Mouse (Mus musculus) cerebellum, adult 8-10 months (tissue): ENCODE data around the gene Slc35f2.

ENCODE experiments used
- DNase-seq: peaks from one replicate; pipeline ENCODE4 v3.0.0; 2022

The Slc35f2 gene

DNA sequence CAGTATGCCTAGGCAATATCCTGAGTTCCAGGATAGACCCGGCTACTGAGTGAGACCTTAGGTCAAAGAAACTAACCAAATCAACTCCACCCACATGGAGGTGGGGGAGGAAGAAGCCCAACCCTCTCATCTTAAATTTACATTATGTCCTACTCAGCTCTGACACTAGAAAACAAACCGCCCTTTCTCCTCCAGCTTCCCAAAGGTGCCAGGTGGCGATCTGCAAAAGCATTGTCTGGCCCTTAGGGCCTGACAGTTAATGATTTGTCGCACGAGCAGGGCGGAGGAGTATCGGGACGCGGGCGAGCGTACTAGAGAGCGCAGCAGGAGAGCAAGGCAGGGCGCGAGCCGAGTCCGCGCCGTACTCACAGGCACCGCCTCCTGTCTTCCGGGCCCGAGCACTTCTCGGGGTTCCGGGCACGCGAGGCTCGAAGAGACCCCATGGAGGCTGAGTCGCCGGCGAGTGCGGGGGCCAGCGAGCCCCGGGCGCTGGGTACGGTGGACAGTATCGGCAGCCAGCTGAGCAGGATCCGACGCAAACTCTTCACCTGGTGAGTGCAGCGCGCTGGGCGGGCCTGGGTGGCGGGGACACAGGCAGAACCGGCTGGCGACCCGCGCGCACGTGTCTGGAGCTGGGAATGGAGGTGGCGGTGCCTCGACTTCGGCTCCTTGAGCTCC is at the start of gene Slc35f2:
Gene Slc35f2 (plus strand): TSS at position 195 of the 678 bp plus-strand sequence.
- DNase-seq: peak; percentile 4

DNA sequence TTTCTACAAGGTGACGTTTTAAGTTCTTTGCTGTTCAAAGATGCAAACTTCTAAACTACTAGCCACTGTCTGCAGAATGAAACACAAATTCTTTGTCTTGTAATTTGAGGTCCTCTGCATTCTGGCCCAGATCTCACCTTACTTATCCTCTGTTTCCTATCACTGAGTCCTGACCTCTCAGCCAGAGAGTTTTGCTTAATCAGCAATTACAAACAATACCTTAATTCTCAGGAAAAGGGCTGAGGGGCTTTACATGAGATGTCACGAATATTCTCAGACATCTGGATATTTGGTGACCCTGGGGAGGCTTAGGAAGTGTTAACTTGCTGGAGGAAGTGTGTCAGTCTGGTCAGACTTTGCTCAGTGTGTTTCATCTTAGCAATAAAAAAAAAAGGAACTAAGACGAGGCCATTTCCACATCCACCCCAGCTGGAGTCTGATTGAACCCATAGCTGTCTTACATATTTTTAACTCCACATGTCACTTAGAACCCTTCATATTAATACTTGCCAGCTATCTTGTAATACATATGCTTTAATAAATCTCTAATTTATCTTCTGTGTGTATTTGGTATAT is 30.4 kb upstream of the Slc35f2 start:
- DNase-seq: no peak

DNA sequence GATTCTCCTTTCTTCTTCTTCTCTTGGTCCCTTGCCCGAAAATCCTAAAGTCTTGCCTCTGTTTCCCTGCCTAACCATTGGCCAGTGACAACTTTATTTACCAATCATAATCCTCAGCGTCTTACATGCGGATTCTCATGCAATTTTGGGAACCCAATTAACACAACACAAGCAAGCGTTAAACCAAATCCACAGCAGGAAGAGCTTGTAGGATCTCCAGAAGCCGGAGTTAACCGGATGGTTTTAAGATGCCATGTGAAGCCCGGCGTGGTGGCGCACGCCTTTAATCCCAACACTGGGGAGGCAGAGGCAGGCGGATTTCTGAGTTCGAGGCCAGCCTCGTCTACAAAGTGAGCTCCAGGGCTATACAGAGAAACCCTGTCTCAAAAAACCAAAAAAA is 20.9 kb upstream of the Slc35f2 start:
- no peak for DNase-seq

DNA sequence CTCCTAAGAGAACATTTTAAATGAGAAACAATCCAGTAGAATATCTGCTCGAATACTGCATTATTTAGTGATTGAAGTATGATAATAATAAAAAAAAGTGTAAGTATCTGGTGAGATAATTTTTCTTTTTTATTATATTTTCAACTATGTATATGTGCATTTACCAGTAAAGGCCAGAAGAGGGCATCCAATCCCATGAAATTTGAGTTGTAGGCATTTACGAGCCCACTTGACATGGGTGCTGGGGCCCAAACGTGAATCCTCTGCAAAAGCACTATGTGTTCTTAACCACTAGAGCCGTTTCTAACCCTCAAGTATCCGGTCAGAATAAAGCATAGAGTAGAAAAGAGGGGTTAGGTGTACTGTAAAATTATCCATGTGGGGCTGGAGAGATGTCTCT is 20.4 kb upstream of the Slc35f2 start:
- no peak for DNase-seq

DNA sequence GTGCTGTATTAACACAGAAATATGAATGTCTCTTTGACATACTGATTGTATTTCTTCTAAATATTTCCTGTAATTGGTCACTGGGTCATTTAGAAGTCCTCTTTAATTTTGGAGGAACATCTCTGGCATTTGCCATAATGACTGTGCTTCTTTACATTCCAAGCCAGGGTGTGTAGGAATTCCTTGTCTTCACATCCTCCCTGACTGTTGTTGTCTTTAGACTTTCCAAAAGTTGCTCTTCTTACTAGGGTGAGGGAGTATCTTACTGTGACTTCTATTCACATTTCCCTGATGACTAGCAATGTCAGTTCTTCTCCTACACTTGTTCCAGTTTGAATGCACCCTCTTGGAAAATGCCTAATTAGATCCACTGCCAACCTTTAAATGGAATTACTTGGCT is 16.5 kb upstream of the Slc35f2 start:
- no peak for DNase-seq

DNA sequence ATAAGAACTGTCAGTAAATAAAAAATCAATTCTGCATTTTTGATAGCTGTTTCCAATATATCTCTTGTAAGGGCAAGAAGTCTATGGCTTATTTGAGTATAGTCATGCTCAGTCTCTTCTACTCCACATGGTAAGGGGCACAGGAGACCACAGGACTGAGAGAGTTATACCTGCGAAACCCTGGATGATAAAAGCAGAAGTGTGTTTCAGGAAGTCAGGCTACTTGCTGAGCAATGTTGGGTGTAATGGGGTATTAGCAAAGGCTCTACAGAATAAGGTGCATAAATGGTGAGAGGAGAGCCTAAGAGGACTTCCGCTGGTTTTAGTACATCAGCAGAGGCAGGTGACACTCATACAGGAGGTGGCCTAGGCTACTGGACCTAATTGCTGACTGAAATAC is 13.2 kb upstream of the Slc35f2 start:
- DNase-seq: no peak

DNA sequence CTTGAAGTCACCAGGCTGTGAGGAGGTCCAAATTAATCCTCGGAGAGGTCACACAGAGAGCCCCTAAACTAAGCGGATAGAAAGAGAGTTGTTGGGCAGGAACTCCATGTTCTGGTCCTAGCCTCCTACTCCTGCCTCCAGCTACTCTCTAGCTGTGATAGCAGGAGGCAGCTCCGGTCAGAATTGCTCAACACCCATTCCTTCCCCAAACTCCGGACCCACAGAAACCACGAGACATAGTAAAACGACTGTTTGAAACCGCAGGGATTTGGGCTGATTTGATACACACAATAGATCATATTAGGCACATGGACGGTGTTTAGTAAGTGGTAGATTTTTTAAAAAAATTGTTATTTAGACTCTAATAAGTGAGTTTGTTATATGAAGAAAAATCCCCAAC is 6.6 kb upstream of the Slc35f2 start:
- DNase-seq: no peak

DNA sequence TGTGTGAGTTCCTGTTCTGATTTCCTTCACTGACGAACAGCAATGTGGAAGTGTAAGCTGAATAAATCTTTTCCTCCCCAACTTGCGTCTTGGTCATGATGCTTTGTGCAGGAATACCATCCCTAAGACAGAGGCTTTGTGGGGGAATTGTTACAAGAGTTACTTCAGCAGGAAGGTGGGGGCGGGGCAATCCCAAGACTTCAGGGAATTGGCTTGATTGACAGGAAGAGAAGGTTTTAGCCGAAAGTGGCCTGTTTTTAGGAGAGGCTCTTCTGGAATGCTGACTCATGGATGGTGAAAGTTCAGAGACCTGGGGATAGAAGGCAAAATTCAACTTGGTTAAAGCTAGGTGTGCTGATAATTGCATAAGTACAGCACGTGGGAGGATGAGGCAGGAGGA is 2.9 kb upstream of the Slc35f2 start:
- no peak for DNase-seq

DNA sequence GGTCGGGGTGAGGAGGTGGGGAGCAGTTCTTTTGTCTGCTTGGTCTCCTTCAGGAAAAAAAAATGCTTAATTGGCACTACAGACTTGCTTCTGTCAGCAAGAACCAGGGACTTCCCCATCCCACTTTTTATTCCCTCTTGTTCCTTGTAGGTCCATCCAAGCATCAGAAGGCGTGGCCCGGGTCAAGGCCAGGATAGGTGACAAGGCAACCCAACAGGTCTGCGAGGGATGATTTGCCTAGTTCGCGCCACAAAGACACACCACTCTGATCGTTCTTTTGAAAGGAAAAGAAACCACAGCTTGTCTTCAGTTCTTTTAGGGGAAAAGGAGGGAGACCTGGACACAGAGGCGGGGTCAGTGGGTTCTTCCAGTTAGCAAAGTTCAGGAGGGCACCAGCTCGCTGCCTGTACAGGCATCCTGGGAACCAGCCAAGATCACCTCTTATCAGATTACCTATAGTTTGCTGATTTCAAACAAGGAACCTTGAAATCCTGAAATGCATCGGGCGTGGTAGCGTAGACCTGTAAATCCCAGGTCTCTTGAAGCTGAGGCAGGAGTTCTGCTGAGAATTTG is 481 bp upstream of the Slc35f2 start:
- DNase-seq: no peak

DNA sequence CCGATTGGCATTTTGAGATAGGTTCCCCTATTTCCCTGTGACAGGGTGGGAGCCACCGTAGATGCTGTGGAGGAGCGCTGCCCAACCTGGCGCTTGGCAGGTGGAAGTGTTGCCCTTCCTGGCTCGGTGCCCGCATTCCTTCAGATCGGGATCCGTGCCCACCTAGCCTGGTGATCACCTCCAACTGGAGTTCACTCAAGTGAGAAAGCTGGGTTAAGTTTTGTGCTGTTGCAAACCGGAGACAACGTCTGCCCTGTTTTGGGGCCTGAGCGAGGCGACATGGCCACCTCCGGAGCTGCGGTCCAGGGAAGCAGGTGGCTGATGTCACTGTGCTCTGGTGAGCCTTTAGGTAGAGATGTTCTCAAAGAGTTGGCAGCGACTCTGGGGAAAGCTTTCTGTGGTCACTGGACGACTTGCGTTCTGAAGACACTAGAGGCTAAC is 803 bp downstream of the Slc35f2 start:
- DNase-seq: peak; percentile 30

DNA sequence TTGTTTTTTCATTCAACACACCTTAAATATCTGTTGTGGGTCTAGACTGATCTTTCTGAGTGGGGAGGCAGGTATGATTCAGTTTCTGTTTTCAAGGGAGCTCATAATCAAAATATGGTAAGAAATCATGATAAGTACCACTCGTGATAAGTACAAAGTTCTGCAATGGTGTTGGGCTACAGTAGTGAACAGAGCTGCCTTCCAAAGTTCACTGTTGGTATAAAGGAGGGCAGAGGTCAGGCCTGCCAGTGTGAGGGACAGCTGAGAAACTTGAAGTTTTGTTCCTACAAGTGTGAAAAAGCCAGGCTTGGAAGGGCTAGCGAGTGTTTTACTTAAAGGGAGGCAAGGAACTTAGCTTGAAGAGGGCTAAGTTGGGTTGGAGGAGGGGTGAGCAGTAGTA is 4.2 kb downstream of the Slc35f2 start:
- no peak for DNase-seq

DNA sequence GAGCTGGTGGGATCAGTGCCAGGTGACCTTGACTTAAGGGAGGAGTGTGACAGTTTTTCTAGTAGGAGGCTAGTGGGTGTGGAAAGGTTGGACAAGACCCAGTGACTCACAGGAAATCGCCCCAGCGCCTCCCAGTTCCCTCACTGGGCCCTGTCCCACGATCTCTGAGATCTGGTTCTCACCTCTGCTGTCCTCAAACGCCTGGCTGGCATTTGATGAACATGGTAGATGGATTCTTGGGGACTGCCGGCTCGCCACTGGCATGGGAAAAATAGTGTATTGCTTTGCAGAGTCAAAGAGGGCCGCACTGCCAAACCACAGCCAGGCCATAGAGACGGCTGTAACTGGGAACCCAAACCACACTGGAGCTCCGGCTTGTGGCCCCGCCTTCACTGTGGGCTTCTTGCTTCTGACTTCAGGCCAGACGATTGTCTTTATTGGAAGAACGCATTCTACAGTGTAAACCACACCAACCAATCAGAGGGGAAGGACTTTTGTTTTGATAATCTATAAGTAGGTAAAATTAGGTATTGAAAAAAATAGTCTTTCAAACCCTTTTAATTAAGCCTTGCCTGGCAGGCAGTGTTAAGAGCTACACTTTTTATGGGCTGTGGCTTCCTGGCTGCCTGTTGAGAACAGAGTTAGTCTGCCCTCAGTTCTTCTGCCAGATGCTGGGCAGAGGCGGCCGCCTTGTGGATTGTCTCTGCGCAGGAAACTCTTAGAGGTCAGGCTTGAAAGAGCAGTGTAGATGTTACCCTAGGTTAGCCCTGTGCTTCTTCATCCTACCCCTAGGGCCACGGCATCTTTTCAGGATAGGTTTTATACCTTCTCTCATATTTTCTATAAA is 15.4 kb downstream of the Slc35f2 start:
- DNase-seq: no peak

DNA sequence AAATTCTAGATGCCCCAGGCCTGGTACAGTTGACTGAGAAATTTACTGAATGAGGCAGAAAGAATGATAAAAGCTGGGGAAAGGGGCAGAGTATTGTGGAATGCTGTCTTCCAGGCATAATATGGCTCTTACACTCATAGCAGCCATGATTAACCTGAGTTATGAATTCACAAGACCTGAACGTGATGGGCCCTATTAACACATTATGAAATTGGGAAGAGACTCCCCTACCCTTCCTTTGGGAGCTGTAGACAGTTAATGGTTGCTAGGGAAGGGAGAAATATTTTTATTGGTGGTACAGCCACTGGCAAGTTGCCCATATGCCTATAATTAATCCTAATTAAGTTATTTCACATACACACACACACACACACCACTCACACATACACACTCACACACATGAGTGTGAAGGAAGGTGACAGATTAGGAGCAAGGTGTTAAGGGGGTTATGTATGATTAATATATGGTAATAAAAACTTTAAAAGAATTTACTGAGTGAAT is 22.5 kb downstream of the Slc35f2 start:
- no peak for DNase-seq

DNA sequence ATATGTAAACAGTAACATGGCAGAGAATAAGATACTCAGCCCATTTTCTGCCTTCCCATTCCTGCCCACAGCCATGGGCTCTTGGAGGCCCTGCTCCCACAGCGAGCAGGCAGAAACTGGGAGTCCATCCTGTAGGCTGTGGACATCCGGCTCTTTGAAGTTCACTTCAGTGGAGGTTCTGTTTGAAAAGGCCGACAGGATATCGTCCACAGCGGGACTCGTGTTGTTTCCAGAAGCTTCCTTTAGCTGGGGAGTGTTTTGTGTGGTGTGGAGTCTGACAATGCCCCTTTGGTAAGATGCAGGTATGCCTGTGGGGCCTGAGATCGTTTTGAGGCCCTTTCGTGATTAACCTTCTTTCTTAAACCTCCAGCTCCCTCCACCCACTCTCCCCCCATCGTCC is 23.2 kb downstream of the Slc35f2 start:
- no peak for DNase-seq

DNA sequence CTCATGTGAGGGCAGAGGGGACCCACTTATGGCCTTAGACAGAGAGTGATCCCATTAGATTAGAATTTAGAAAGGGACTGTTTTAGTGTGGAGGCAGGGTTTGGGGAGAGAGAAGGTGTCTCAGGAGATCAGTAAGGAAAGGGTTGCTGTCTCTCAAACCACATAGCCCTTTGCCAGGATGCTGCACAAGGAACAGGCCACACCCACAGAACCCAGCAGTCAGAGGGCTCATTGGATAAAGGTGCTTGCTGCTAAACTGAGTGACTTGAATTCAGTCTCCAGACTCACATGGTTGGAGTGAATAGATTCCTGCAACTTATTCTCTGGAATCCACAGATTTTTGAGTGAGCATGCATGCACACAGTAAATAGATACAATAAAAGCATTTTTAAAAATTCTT is 24.0 kb downstream of the Slc35f2 start:
- no peak for DNase-seq

DNA sequence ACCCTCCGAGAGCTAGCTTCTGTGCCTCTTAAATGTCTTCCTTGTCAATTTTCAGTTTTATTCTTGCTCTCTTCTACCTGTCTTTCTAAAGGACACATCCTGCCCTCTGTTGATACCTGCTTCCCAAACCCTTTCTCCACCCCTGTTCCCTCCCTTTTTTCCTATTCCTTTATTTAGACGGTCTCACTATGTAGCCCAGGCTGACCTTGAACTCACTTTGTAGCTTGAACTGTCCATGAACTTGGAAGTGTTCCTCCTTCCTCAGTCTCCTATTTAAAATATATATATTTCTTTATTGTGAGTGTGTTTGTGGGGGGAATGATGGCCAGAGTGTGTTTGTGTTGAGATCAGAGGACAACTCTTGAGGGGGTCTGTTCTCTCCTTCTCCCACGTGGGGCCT is 25.0 kb downstream of the Slc35f2 start:
- DNase-seq: no peak

DNA sequence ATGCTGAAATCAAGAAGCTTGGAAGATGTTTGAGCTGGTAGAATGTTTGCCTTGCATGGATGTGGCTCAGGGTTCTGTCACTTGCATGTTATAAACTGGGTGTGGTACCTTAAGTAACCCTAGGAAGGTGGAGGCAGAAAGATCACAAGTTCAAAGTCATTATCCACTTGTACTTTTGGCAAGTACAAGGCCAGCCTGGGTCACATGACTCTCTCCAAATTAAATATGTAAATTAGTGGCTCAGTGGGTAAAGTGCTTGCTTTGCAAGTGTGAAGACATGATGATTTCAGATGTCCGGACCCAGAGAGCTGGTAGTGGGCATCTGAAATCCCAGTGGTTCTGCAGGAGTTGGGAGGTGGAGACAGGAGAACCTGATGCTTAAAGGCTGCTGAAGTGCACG is 25.8 kb downstream of the Slc35f2 start:
- DNase-seq: no peak

DNA sequence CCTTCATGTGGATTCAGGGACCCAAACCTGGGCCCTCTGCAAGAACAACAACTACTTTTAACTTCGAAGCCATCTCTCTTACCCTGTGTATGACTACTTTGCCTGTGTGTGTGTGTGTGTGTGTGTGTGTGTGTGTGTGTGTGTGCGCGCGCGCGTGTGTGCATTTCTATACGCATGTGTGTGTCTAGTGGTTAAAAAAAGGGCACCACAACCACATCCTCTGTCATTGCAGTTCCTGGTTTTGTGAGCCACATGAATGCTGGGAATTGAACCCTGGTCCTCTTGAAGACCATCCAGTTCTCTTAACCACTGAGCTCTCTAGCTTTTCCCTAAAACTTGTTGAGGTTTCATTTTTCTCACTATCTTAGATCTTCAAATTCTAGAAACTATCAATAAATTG is 31.6 kb downstream of the Slc35f2 start:
- DNase-seq: no peak

DNA sequence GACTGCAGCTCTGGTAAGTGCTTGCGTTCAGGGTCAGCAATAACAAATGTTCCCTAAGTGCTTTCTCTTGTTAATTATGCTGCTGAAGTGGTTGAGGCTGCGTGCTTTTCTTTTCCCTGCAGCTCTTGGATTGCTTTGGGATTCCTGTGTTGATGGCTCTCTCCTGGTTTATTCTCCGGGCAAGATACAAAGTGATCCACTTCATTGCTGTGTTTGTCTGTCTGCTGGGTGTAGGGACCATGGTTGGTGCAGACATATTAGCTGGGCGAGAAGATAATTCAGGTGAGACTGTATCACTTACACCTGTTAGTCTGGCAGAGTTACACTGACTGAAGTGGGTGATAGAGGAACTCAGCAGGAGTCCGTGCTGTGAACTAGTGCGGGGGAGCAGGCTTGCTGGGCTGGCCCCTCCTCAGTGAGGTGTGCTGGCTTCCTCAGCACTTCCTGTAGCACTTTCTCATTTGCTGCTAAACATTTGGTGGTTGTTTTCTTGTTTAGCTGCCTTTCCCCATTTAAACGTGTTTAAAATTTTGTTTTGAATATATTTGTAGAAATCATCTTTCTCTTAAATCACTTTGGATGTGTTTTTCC is 35.3 kb downstream of the Slc35f2 start:
- no peak for DNase-seq

DNA sequence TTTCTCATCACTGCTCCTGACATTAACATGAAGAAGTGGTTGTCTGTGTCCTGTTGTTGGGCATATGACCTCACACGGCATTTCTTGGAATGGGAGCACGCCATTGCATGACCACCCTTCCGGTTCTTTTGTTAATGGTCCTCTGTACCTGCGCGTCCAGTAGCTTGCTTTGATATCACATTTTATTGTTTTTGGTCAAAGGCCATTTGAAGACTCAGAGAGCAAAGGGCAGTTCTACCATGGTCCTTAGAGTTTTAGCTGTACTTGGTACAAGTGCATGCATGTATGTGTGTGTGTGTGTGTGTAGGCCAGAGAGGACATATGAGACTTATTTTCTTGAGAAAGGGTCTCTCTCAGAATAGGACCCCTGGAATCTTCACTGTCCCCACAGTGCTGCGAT is 42.1 kb downstream of the Slc35f2 start:
- no peak for DNase-seq

DNA sequence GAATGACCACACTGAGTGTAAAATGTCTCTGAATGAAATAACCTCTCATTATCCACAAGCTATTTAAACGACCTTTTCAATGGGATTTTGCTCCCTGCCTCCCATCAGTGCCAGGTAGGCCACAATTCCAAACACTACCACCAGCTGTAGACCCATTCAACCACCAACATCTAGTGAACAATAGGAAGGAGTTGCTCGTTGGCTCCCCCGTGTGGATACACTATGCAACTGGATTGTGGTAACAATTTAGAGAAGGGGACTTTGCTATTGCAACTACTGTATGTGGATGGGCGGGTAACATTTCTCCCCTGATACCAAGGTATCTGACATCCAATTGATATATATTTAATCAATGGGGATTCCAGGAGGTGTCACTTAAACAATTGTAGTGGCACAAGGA is 47.4 kb downstream of the Slc35f2 start:
- peak; percentile 21 for DNase-seq

DNA sequence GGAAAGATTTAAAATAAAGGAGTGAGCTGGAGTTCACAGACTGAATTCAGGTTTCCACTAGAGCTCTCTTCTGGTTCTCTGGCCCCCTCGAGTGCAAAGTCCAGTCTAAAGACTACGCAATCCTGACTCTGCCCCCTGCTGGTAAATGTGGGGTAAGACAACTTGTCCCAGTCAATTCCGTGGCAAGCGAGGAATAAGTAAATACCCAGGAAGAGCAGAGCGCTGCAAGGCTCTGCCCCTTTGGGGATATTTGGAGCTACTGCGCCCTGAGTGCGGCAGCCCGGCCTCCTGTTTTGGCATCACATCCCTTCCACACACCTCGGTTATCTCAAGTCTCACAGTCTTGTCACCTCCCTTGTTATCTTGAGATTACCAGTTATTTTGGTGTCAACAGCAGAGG is 54.0 kb downstream of the Slc35f2 start:
- DNase-seq: no peak
